Mouse (Mus musculus): ENCODE results near the gene Tcf20. TPM values are rescaled to one million over a fixed set of nuclear protein-coding genes. Genes with fewer than 3 reads are reported as not detected.

Gene Tcf20
- polyA plus RNA-seq, 1 experiment from 2014 or later: 7.1 TPM

DNA sequence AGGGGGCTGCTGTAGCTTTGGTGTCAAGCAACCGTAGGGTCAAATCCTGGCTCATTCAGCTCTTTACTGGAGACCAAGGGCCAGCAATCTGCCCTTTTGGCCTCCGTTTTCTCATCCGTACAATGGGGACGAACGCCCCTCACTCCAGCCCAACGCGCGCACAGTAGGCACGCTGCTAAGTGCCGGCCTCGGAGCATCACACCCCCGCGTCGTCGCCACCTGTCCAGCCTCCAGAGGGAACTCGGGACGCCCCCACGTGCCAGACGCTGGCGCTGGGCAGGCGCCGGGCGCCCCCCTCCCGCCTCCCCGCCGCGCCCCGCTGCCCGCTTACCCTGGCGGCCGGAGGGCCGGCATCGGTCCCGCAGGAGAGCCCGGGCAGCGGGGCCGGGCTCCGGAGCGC is 24.6 kb downstream of the Tcf20 start:
- peaks cover 73% of the 10 kb centered on the region for H3K4me1 ChIP-seq
- no peaks in the 10 kb centered on the region for H3K9me3 ChIP-seq
- WGBS: 4% methylated on average over 39 of the region's 39 CpGs
- DNase-seq (ENCODE audit: extremely low spot score, low spot score): no peak
- H3K27me3 ChIP-seq (ENCODE audit: poor library complexity, severe bottlenecking): peaks cover 97% of the 10 kb centered on the region
- H3K36me3 ChIP-seq (replicated peaks): no peaks in the 10 kb centered on the region
- peak overlapping the region; percentile 60 for H3K4me3 ChIP-seq
- peak overlapping the region; percentile 81 for H3K27ac ChIP-seq

DNA sequence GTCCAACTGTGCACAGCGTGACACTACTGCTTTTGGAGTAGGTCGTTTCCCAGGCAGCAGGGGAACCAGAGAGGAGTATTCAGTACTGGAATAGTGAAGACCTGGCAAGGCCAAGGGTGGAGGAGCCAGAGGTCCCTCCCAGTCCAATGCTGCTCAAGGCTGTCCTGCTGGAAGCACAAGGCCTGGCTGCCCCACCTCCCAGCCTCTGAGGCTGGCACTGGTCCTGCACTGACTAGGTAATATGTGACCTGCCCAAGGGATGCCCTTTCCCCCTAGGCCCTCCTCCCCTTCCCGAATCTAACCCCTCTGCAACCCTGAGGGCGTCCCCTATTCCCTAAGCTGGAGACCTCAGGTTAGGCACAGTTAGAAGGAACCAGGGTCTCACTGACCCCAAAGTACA is 25.1 kb downstream of the Tcf20 start:
- no peaks in the 10 kb centered on the region for H3K9me3 ChIP-seq
- H3K4me3 ChIP-seq: peak overlapping the region; percentile 60
- H3K4me1 ChIP-seq: peaks cover 73% of the 10 kb centered on the region
- 42% methylated on average over 4 of the region's 4 CpGs for WGBS
- H3K27me3 ChIP-seq (ENCODE audit: poor library complexity, severe bottlenecking): peaks cover 97% of the 10 kb centered on the region
- no peak for DNase-seq (ENCODE audit: extremely low spot score, low spot score)
- H3K27ac ChIP-seq: no peak overlapping the region
- no peaks in the 10 kb centered on the region for H3K36me3 ChIP-seq (replicated peaks)

DNA sequence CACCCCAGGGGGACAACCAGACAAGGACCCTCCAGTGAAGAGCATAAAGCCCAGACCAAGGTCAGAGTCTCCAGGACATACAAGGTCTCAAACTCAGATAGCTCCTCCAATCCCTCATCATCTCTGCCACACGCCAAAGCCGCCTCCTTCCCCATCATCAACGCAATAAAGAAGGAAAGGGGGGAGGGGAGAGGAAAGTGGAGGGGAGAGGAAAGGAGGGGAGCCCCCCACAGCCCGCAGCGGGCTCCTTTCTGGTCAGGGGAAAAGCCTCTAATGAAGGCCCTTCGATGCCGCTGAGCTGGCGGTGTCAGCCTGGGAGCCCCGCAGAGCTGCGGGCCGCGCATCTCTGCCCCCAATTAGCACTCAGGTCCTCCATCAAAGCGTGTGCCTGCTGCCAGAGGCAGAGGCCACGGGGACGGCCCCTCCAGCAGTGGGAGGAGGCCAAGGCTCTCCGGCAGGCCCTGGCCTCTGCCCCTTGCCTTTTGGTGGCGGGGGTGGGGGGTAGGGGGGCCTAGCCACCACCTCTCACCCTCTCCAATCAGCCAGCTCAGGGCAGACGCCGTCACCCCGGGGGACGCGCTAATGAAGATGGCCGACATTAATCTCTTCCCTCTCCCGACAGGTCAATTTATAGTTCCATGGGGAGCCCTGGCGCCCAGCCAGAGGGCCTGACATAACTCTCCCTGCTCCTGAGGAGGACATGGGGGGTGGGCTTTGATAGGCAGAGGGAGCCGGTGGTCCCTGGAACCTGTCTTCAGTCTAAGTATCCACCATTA is 26.7 kb downstream of the Tcf20 start:
- Histone ChIP-seq H3K27ac (peak overlapping the region; percentile 66), H3K4me3 (peak overlapping the region; percentile 40), H3K4me1 (peaks cover 89% of the 10 kb centered on the region), H3K36me3 (replicated peaks) (no peaks in the 10 kb centered on the region), H3K9me3 (no peaks in the 10 kb centered on the region), H3K27me3 (ENCODE audit: poor library complexity, severe bottlenecking) (peaks cover 97% of the 10 kb centered on the region)
- peak; percentile 65 for DNase-seq (ENCODE audit: extremely low spot score, low spot score)
- 0% methylated on average over 26 of the region's 26 CpGs for WGBS

DNA sequence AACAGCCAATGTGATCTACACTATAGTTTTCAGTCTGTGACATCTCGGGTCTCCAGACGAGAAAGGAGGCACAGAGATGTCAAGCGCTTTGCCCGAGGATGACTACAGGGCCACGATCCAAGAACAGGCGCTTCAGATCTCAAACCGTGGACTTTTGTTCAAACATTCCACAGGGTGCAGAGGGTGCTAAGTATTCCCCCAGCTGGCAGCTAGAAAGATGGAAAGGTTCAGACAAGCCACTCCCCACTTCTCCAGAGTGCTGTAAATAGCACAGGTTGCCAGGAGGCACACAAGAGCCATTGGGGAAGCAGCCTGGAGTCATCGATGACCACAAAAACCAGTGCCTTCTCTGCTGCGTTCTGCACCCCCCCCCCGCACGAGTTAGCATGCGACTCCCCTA is 28.5 kb downstream of the Tcf20 start:
- no peaks in the 10 kb centered on the region for H3K36me3 ChIP-seq (replicated peaks)
- no peaks in the 10 kb centered on the region for H3K9me3 ChIP-seq
- 72% methylated on average over 12 of the region's 12 CpGs for WGBS
- H3K27me3 ChIP-seq (ENCODE audit: poor library complexity, severe bottlenecking): peaks cover 97% of the 10 kb centered on the region
- DNase-seq (ENCODE audit: extremely low spot score, low spot score): no peak
- peaks cover 95% of the 10 kb centered on the region for H3K4me1 ChIP-seq
- H3K27ac ChIP-seq: no peak overlapping the region
- H3K4me3 ChIP-seq: no peak overlapping the region

DNA sequence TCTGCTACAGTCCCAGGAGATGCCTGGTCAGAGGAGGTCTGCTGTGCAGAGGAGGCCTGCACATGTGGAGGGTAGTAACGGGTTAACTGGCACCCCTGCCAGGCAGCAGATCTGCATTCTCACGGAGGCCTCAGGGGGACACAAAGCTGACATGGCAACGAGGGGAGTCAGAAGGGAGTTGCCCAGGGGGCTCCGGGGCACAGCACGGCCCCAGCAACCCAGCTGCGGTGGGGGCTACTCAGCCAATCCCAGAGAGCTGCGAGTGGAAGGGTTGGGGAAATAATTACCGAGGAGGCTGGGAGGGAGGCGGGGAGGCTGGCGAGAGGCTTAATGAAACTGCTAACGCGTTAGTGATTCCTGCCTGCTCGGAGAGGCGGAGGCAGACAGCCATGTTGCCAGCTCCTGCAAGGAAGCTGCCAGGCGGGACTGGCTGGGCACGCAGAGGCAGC is 29.4 kb downstream of the Tcf20 start:
- WGBS: 3% methylated on average over 16 of the region's 16 CpGs
- Histone ChIP-seq H3K4me3 (peak overlapping the region; percentile 38), H3K27ac (peak overlapping the region; percentile 75), H3K27me3 (ENCODE audit: poor library complexity, severe bottlenecking) (peaks cover 100% of the 10 kb centered on the region), H3K9me3 (no peaks in the 10 kb centered on the region), H3K36me3 (replicated peaks) (no peaks in the 10 kb centered on the region), H3K4me1 (peaks cover 99% of the 10 kb centered on the region)
- peak; percentile 60 for DNase-seq (ENCODE audit: extremely low spot score, low spot score)

DNA sequence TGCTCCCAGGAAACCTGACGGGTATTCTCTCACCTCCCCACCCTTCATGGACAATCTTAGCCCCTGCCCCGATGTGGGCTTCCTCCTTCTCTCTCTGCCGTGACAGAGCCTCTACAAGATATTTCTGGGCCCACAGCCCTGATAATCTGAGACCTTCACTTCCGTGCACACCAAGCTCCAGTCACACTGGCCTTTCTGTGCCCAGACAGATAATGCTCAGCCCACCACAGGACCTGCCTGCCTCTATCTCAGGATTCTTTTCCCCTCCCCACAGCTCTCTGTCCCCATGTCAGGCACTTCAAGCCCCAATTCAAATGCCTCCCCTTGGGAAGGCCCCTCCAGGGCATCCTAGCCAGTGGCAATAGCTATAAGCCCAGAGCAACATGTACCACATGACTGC is 31.0 kb downstream of the Tcf20 start:
- Histone ChIP-seq H3K27me3 (ENCODE audit: poor library complexity, severe bottlenecking) (peaks cover 100% of the 10 kb centered on the region), H3K27ac (no peak overlapping the region)
- WGBS: 66% methylated on average over 4 of the region's 4 CpGs

DNA sequence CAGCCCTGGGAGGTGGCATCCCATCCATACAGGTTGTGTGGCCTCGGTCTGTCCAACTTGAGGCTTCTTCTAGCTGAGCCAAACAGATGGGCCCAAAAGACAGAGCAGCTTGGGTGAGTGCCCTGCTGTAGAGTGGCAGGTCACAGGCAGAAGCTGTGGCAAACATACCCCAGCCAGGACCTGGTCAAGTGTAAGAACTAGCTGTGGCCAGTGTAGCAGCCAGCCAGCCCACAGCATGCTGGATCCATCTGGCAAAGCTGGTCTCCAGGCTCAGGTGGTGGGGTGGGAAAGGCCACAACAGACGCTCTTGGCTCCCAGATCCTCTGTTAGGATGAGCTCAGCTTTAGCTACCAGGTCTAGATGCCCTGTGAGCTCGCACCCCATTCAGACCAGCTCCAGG is 31.4 kb downstream of the Tcf20 start:
- 79% methylated on average over 3 of the region's 3 CpGs for WGBS
- no peaks in the 10 kb centered on the region for H3K9me3 ChIP-seq
- H3K4me3 ChIP-seq: no peak overlapping the region
- DNase-seq (ENCODE audit: extremely low spot score, low spot score): no peak
- H3K27me3 ChIP-seq (ENCODE audit: poor library complexity, severe bottlenecking): peaks cover 100% of the 10 kb centered on the region
- H3K4me1 ChIP-seq: peaks cover 96% of the 10 kb centered on the region
- 0 out of 2 replicates have a peak overlapping the region, but pooled peaks have one; percentile 0 for H3K27ac ChIP-seq
- no peaks in the 10 kb centered on the region for H3K36me3 ChIP-seq (replicated peaks)

More for the DNA sequence above, 31.0 kb downstream of the Tcf20 start:
- Histone ChIP-seq H3K36me3 (replicated peaks) (no peaks in the 10 kb centered on the region), H3K9me3 (no peaks in the 10 kb centered on the region), H3K4me3 (no peak overlapping the region), H3K4me1 (peaks cover 99% of the 10 kb centered on the region)
- no peak for DNase-seq (ENCODE audit: extremely low spot score, low spot score)

DNA sequence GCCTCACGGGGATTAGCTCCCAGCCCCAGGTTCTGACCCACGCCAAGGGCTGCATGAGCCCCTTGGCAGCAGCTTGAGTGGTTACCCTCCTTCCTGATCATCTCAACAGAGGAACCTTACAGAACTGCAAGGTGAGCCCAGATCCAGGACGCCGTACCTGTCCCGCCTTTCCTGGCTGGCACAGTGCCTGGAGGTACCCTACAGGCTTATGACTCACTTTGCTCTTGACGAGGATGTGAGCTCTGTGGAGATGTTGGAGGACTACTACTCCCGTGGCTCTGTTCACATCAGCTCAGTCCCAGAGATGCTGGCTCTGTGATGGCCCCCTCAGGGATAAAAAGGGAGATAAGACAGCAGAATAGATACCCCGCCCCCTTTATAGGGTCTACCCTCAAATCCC is 32.4 kb downstream of the Tcf20 start:
- no peak for DNase-seq (ENCODE audit: extremely low spot score, low spot score)
- Histone ChIP-seq H3K9me3 (no peaks in the 10 kb centered on the region), H3K4me1 (peaks cover 94% of the 10 kb centered on the region), H3K27ac (no peak overlapping the region), H3K4me3 (no peak overlapping the region), H3K36me3 (replicated peaks) (no peaks in the 10 kb centered on the region), H3K27me3 (ENCODE audit: poor library complexity, severe bottlenecking) (peaks cover 100% of the 10 kb centered on the region)
- 84% methylated on average over 8 of the region's 8 CpGs for WGBS

DNA sequence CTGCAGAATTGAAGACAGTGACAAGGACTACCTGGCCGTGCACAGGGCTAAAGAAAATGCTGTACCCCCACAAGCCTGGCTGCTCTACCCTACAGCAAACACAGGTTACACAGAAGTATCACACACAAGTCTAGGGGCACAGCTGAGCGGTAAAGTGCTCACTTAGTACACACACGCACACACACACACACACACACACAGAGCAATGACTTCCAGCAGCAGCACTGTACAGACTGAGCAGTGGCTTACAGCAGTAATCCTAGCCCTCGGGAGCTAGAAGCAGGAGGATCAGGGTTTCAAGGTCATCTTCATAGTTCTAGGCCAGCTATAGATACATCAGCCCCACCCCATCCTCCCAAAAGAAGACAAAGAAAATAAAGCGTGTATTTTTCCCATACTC is 33.6 kb downstream of the Tcf20 start:
- DNase-seq (ENCODE audit: extremely low spot score, low spot score): no peak
- Histone ChIP-seq H3K4me1 (peaks cover 92% of the 10 kb centered on the region), H3K27ac (no peak overlapping the region), H3K4me3 (no peak overlapping the region), H3K27me3 (ENCODE audit: poor library complexity, severe bottlenecking) (peaks cover 100% of the 10 kb centered on the region), H3K9me3 (no peaks in the 10 kb centered on the region), H3K36me3 (replicated peaks) (no peaks in the 10 kb centered on the region)
- 79% methylated on average over 5 of the region's 5 CpGs for WGBS

DNA sequence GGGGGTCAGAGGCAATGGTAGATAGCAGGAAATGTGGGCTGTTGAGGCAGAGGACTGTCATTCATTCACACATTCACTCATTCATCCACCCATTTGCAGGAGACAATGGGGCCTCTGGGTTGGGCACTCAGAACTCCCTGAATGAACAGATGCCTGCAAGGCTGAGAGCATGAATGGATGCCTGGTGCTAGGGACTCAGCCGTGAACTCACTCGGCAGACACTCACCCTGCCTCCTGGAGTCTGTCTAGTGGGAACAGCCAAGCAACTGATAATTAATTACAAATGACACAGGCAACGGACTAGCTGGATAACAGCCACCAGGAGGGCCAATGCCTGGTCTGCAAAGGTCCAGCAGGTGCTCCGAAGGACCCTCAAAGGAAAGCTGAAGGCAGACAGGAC is 34.6 kb downstream of the Tcf20 start:
- H3K36me3 ChIP-seq (replicated peaks): no peaks in the 10 kb centered on the region
- no peaks in the 10 kb centered on the region for H3K9me3 ChIP-seq
- H3K4me3 ChIP-seq: no peak overlapping the region
- WGBS: 29% methylated on average over 4 of the region's 4 CpGs
- H3K4me1 ChIP-seq: peaks cover 90% of the 10 kb centered on the region
- H3K27ac ChIP-seq: 0 out of 2 replicates have a peak overlapping the region, but pooled peaks have one; percentile 8
- peaks cover 100% of the 10 kb centered on the region for H3K27me3 ChIP-seq (ENCODE audit: poor library complexity, severe bottlenecking)
- no peak for DNase-seq (ENCODE audit: extremely low spot score, low spot score)

DNA sequence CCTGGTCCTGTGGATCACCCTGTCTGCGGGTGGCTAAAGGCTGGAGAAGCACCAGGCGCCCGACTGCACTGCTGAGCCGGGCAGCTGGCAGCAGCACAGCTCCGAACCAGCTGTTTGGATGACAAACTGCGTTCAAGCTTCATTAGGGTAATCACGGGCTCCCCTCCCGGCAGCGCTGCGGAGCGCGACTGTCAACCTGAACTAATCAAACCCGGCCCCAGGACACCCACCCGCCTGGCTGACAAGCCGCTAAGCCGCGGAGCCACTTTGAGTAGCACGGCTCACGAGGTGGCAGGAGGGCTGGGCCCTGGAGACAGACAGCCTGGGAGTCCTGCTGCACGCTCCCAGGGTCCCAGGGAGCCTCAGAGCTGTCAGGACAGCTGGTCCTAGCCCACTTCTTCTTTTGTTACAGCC is 35.4 kb downstream of the Tcf20 start:
- peak; percentile 59 for DNase-seq (ENCODE audit: extremely low spot score, low spot score)
- Histone ChIP-seq H3K9me3 (no peaks in the 10 kb centered on the region), H3K27me3 (ENCODE audit: poor library complexity, severe bottlenecking) (peaks cover 100% of the 10 kb centered on the region), H3K4me3 (no peak overlapping the region), H3K36me3 (replicated peaks) (no peaks in the 10 kb centered on the region), H3K4me1 (peaks cover 82% of the 10 kb centered on the region), H3K27ac (0 out of 2 replicates have a peak overlapping the region, but pooled peaks have one; percentile 8)
- 3% methylated on average over 20 of the region's 20 CpGs for WGBS

DNA sequence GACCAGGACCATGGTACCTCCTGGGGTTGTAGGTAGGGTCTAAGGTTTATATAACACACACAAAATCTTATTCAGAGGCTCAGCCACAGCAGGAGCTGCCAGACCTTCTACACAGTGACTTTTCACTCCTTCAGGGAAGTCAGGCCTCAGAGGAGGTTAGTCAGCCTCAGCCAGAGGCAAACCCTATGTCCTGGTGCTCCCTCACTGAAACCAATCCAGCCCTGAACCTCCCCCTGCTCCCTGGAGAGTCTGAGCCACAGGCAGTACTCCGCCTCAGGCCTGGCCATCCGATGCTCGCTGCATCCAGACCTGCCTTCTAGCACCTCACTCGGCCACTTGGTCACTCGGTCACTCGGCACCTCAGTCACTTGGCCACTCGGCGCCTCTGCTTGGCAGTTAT is 37.4 kb downstream of the Tcf20 start:
- Histone ChIP-seq H3K4me3 (no peak overlapping the region), H3K27ac (no peak overlapping the region), H3K27me3 (ENCODE audit: poor library complexity, severe bottlenecking) (peaks cover 98% of the 10 kb centered on the region), H3K4me1 (peaks cover 64% of the 10 kb centered on the region), H3K9me3 (no peaks in the 10 kb centered on the region), H3K36me3 (replicated peaks) (no peaks in the 10 kb centered on the region)
- WGBS: 63% methylated on average over 8 of the region's 8 CpGs
- DNase-seq (ENCODE audit: extremely low spot score, low spot score): no peak

DNA sequence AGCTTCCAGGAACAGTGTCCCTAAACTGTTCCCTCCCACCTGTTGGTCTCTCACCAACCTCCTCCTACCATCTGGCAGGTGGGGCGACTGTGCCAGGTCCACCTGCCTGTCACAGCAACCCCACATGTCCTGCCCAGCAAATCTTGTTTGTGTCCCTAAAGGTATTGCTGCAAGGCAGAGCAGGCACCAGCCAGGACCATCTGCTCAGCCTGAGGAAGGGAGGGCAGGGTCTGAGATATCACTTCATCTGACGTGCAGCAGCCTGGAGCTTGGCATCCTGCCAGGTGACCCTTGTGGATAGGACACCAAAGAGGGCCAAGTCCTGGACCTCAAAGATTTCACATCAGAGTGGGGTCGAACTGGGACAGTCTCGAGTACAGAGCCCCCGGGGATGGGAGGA is 40.2 kb downstream of the Tcf20 start:
- H3K27me3 ChIP-seq (ENCODE audit: poor library complexity, severe bottlenecking): peaks cover 93% of the 10 kb centered on the region
- peaks cover 40% of the 10 kb centered on the region for H3K4me1 ChIP-seq
- H3K4me3 ChIP-seq: no peak overlapping the region
- H3K9me3 ChIP-seq: no peaks in the 10 kb centered on the region
- WGBS: 82% methylated on average over 5 of the region's 5 CpGs
- H3K36me3 ChIP-seq (replicated peaks): no peaks in the 10 kb centered on the region
- no peak overlapping the region for H3K27ac ChIP-seq
- no peak for DNase-seq (ENCODE audit: extremely low spot score, low spot score)

Measured in forebrain, embryonic 10.5 days (tissue).